Mouse (Mus musculus) spleen, postnatal 14 days (tissue): ENCODE data around the gene Mknk2.

Experiments
- DNase-seq, 2 experiments: peaks; one replicate each; pipeline ENCODE4 v3.0.0; 2021 to 2022; ENCODE audit warnings: low spot score in 2 of 2

The Mknk2 gene

GRCm38 (mm10) chr10:80677942-80678436, at the start of gene Mknk2:
Mknk2 (minus strand) TSS chr10:80678112.
- DNase-seq = peak; percentile 88 to 90

DNA sequence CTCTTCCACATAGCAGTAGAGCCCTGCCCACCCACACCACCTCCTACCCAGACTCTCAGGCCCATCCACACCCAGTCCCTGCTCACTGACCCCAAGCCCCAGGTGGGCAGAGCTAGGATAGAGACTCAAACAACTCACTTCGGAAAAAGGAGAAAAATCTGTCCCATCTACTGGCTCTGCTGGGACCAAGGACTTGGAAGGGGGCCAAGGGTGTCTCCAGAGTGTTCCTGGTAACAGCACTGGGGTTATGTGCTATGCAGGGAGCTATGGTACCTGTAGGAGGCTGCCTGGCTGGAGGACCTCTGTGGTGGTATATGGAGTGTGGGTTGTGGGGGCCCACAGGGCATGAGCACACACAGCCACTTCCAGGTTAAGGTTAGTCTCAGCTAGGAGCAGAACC, 39.4 kb upstream of the Mknk2 start:
- no peak for DNase-seq

- DNase-seq = no peak
These were observed 32.9 kb upstream of the Mknk2 start for GRCm38 (mm10) chr10:80710834-80711233.

GRCm38 (mm10) chr10:80705479-80705878, 27.6 kb upstream of the Mknk2 start:
- no peak for DNase-seq

- no peak for DNase-seq
These were observed 27.1 kb upstream of the Mknk2 start for GRCm38 (mm10) chr10:80705033-80705432.

DNA sequence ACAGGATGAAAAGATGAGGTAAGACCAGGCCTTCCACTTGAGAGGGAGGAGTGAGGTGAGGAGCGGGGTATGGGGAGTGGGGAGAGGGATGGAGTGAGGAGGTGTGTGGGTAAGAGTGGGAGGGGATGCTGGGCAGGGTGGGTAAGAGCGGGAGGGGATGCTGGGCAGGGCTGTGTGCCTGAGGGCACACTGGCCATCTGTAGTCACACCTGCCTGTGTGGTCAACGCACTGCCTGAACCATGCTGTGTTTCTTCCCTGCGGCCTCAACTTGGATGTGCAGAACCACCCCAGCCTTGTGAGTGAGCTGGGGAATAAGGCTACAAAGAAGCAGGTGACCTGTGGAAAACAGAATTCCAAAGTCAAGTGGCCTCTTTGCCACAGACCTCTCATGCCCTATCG, 26.5 kb upstream of the Mknk2 start:
- no peak for DNase-seq

GRCm38 (mm10) chr10:80703643-80704042, 25.7 kb upstream of the Mknk2 start:
- DNase-seq = no peak

DNA sequence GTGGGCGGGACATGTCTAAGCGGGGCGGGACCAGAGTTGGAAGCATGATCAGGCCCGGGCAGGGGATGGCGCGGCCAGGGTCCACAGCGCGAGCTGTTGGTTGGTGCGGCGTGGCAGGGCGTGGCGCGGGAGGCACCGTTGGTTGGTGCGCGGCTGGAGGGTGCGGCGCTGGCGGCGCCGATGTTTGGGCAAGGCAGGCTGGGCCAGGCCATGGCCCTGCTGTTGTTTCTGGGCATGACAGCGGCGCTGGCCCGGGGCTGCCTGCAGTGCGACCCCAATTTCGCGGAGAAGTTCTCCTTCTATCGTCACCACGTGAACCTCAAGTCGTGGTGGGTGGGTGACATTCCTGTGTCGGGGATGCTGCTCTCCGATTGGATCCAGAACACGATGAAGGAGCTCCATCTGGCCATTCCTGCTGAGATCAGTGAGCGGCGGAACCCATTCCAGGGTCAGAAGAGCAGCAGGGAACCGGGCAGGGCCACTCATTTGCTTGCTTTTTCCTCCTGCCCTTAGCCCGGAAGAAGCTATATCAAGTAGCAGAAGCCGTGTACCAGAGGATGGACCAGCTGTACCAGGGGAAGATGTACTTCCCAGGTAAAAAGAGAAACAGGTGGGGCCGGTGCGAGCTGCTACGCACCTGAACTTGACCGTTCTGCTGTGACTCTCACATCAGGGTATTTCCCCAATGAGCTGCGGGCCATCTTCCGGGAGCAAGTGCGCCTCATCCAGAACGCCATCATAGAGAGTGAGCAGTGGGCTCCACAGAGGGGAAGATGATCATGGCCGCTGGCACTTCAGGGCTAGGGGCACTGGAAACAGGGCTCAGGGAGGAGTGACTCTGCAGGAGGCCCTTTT, 24.9 kb upstream of the Mknk2 start:
- peak; percentile 90 to 92 for DNase-seq

- peak; percentile 93 to 94 for DNase-seq
These were observed 24.0 kb upstream of the Mknk2 start, which contains the start of the genes Mob3a and Izumo4 for GRCm38 (mm10) chr10:80701721-80702535. Mob3a (minus strand) TSS chr10:80701977. Izumo4 (plus strand) TSS chr10:80702184.

GRCm38 (mm10) chr10:80700732-80701131, 22.8 kb upstream of the Mknk2 start:
- no peak for DNase-seq

DNA sequence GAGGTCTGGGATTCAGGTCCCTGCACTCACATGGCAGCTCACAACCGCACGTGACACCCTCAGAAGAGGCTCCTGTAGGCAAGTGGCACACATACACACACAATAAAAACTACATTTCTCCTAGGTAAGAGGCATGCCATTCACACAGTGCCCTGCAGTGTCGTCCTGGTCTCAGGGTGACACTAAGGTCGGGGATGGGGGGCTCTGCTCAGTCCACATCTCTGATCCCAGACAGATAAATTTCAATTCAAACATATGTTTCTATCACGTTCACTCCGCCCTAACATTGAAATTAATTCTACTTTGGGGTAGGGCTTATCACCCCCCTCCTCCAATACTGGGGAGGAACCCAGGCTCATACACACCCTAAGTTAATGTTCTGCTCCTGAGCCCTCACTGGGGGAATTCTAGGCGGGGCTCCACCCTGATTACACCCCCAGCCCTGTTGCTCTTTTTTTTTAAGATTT, 22.2 kb upstream of the Mknk2 start:
- DNase-seq = no peak

GRCm38 (mm10) chr10:80698605-80699004, 20.7 kb upstream of the Mknk2 start:
- DNase-seq = no peak

GRCm38 (mm10) chr10:80697812-80698211, 19.9 kb upstream of the Mknk2 start:
- DNase-seq = no peak

DNA sequence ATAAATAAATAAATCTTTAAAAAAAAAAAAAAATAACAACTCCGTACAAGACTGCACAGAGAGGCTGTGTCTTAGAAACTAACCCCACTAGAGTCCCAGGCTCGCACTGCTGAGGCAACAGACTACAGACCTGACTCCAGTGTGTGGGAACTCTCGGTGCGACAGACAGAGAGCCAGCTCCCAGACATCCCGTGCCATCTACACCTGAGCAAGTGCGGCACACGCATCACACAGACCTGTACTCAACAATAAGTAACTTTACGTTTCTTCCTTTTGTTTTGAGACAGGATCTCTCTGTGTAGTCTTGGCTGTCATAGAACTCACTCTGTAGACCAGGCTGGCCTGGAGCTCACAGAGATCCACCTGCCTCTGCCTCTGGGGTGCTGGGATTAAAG, 19.5 kb upstream of the Mknk2 start:
- DNase-seq = no peak

DNA sequence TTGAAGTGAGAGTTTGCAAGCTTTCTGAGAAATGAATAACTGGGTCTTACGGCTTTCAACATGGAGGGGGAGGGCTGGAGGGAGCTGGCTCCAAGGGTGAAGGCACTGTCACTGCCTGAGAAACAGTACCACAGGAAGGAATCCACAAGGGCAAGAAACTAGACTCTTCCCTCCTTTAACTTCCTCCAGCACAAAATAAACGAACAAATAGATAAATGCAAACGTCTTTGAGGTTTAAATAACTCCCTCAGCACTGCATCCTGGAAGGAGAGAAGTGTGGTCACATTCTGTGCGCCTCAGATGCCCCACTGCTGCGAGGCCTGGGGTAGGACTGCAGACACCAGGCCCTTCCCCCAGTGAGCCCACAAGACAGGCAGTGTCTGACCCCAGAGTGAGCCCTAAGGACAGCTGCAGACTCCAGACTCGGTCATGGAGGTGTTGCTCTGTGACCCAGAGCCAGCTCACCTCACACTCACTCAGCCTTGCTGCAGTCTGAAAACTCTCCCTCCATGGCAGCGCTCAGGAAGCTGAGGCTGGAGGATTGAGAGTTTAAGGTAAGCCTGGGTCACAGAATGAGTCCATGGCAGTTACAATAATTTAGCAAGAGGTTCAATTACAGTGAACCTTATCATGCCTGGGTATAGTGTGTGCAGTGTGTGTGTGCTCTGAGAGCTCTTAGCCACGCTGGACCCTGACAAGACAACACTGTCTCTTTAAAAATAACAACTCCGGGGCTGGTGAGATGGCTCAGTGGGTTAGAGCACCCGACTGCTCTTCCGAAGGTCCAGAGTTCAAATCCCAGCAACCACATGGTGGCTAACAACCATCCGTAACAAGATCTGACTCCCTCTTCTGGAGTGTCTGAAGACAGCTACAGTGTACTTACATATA, 18.8 kb upstream of the Mknk2 start:
- no peak for DNase-seq

DNA sequence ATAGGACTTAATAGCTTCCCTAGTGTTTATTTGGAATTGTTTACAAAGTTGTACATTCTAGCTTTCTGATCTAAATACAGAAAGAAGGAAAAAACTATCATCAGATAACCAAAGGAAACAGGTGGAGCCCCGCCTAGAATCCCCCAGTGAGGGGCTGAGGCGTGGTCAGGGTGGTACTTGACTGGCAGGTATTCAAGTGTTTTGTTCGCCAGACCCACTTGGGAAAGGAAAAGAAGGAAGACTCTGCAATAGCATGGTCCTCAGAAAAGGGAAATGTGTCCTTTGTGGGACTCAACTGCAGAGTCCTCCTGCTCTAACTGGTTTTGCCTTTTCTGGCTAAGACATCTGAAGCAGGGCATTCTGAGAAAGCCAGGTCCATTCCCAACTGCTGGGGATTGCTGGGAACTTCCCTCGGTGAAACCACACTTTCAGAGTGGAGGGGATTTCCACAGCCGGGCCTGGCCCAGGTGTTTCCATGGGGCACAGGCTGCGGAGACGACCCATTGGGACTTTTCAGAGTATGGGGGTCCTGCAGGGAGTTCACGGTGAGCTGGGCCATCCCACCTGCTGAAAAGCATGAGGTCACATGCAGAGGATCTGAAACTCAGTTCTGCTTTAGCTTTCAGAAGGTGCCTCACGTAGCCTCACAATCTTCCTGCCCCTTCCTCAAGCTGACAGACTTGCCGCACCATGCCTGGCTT, 18.0 kb upstream of the Mknk2 start:
- peak in 1 of 2 experiments; percentile 35 for DNase-seq

- peak; percentile 53 to 67 for DNase-seq
These were observed 17.3 kb upstream of the Mknk2 start for GRCm38 (mm10) chr10:80695186-80695585.

DNA sequence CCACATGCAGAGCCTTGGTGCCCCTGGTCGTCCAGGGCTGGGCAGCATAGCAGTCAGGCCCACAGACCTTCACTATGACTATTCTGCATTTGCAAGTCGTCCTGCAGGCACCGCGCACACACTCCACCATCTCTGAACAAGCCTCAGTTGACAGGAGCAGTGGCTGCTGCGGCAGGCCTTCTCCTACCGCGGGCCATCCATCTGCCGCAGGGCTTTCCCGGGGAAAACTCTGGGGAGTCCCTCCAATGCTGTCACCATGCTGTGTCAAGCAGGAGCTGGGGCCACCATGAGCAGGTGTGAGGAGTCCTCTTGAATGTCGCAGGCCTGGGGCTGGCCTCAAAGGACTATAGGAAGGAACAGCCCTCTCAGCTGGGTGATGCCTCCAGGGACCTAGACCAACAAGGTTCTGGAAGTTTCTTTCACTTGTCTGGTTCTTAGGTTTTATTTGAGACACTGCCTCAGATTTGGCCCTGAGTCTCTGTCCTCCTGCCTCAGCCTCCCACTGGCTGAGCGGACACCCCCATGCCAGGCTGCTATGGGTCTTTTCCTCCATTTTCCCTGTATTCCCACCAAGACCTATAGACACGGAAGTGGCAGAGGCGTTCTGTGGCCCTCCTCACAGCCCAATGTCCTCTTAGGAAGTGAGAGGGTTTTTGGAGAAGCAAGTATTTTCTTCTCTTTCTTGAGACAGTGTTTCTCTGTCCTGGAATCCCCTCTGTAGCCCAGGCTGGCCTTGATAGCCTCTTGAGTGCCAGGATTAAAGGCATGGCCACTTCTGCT, 16.4 kb upstream of the Mknk2 start:
- no peak for DNase-seq

- no peak for DNase-seq
These were observed 15.6 kb upstream of the Mknk2 start for GRCm38 (mm10) chr10:80693401-80694045.
